Mouse (Mus musculus) right cerebral cortex, postnatal 10 days (tissue): ENCODE measurements around the gene Tsku.
A peak's percentile ranks its signal among the peaks of the same experiment; 100 is the strongest.

ENCODE experiments used
- DNase-seq, 2 experiments: peaks; one replicate each; pipeline ENCODE4 v3.0.0; 2021; ENCODE audit warnings: low spot score in 2 of 2

Gene Tsku

DNA sequence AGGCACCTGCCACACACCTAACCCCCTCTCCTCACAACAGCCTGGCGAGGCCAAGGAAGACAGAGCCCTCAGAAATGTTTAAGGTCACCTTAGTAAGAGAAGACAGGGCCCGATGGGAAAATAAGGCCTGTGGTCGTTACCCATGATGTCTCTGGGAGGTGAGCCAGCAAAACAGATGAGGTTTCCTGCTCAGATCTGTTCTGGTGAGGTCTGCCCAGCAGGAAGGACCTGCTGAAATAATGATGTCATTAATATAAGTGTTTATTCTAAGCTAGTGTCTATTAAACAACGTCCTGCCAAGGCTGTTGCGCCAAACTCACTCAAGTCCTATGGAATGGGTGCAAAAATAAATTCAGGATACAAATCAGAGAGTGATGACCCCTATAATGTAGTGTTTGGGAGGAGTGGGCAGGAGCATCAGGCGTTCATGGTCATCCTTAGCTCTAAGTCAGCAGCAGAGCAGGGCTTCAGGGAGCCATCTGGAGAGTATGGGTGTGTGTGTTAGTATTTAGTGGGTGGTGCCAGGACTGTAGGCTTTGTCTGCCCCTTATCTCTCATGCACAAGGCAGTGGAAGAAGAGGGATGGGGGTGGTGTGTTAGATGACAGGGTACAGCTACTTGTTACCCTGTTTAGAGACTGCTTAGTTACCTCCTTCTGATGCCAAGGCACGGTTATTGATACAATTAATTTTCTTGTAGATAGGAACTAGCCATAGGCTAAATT is 31.3 kb downstream of the Tsku start:
- no peak for DNase-seq

GRCm38 (mm10) chr7:98328311-98328710 is 32.8 kb downstream of the Tsku start:
- no peak for DNase-seq

GRCm38 (mm10) chr7:98326051-98326450 is 35.1 kb downstream of the Tsku start:
- no peak for DNase-seq

- DNase-seq: no peak
Measured at GRCm38 (mm10) chr7:98324228-98324627, 36.9 kb downstream of the Tsku start.

- peak; percentile 48 to 59 for DNase-seq
Measured at GRCm38 (mm10) chr7:98323288-98324019, 37.7 kb downstream of the Tsku start.

DNA sequence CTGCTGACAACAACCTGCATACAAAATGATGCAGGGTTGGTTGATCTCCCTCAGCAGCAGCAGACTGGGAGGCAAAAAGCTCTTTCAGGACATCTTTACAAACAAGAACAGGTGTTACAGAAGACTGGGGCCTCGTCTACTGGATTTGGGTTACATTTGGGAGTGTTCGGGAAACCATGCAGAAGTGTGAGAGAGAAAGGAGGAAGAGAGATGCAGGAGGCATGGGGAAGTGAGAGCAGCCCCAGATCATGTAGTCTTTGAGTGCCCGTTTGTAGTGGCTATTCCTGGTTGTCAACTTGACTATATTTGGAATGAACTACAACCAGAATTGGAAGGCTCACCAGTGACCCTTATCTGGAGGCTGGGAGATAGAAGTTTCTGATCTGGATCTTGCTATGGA is 38.7 kb downstream of the Tsku start:
- DNase-seq: no peak

- DNase-seq: no peak
Measured at GRCm38 (mm10) chr7:98321083-98321482, 40.0 kb downstream of the Tsku start, which contains the start of gene Acer3. Gene Acer3, minus strand, starts transcription at chr7:98321208.

GRCm38 (mm10) chr7:98320006-98320556 is 41.0 kb downstream of the Tsku start:
- DNase-seq: no peak

- DNase-seq: no peak
Measured at GRCm38 (mm10) chr7:98316568-98316967, 44.6 kb downstream of the Tsku start.

DNA sequence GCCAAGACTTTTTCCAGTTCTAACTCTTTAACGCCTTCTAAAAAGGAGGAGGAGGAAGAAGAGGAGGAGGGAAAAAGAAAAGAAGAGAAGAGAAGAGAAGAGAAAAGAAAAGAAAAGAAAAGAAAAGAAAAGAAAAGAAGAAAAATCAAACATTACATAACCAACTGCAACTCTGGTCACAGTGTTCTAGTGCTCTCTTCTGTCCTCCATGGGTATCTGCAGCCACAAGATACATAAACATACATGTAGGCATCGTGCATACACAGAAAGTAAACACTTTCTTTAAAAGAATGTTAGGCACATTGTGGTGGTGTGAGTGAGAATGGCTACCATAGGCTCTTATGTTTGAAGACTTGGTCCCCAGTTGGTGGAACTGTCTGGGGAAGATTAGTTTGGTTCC is 46.0 kb downstream of the Tsku start:
- no peak for DNase-seq

DNA sequence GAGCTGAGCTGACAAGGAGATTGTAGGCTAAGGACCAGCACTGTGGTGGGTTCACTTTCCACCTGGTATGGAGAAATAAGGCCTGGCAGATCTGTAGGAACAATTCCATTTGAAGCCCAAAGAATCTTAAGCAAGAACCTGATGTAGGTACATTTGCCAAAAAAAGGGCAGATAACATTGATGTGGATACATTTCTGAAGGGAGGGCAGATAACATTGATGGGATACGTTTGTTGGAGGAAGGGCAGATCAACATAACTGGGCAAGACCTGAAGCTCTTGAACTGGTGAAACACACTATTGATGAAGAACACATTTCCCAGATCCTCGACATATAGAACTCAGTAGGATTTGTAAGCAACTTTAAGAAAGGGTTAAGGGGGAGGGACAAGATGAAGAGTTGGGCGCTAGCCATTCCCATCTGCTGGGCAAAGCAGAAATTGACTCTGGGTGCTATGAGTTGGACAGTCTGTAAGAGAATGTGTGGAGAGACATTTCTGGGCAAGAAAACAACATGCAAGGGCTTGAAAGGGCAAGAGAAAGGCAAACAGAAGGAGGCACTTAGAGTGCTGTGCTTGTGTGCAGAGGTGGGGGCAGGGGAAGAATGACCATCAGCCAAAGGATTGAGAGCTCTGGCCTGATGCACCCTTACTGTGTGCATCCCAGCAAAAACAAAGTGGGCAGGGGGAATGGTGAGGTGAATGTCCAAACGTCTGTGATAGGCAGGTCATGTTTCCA is 48.8 kb downstream of the Tsku start:
- no peak for DNase-seq

- no peak for DNase-seq
Measured at GRCm38 (mm10) chr7:98310266-98310665, 50.9 kb downstream of the Tsku start.

DNA sequence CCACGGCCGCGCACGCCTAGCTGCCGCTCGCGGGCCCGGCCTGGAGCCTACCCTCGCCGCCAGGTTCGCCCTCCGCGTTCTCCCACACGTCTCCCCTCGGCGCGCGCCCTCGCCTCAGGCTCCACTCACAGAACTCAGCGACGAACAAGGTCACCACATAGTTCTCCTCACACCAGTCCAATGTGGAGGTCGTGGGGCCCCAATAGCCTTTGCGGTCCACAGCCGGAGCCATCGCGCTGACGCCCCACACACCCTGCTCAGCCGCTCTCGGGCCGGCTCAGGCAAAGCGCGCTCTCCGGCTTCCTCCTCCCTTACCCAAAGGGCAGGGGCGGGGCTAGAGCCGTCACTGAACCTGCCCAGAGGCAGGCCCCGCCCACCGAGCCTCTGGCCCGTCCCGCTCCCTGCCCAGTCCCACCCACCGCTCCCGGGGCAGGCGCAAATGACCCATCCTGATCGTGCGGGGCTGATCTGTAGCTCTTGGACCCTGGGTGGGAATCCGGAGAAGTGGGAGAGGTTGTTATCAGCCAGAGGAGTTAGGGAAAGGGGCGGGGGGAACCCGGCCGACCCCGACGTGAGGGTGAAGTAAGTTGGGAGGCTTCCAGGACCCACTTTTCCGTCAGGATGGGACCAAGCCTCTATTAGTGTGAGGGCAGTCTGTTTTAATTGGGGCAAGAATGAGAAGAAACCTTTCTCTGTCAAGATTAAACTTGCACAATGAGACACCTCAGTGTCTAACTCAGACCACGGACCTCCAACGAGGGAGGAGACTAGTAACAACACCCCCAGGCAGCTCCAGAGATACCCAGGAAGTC is 51.7 kb downstream of the Tsku start:
- peak; percentile 93 to 94 for DNase-seq

GRCm38 (mm10) chr7:98308607-98309218 is 52.4 kb downstream of the Tsku start:
- peak in 1 of 2 experiments; percentile 32 for DNase-seq

DNA sequence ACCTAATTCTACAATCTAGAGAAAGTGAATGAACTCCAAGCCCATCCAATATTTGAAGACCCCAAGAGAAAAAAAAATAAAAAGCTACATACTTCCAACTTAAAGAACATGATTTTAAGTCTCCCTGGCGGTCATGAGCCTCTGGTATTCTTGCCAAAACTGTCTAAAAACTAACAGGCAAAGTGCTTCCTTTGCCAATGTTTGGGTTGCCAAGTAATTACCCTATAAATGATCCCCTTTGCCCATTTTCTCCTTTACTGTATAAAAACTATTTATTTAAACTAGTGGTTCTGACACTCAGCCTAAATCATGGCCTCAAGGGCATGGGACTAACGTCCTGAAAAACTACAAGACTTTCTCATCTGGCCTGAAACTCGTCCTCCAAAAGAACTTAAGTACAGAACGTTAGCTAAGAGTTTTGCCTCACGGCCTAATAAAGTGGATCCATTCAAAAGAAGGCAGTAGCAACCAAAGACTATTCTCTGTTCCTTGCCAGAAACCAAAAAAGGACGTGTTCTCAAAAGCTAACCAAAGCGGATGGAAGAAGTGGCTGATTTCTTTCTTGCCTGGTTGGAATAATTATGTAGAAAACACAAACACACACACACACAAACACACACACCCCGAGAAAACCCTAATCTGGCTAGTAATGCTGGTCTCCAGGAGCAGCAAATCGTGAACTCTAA is 53.1 kb downstream of the Tsku start:
- DNase-seq: no peak

DNA sequence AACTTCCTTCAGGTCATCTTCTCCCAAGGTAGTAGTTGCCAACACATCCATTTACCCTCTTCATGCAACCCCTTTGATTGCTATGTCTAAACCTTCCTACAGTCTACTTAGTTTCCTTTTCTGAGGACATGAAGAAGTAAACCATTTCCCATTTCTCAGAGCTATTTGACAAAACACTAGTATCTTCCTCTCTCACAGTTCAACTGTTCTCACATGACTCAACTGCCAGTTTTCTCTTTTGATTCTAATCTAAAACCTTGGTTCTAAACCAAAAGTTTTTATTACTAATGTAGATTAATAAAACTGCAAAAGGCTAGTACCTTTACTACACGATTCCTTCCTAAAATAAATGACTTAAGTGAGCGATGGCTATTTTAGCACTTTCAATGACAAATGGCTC is 53.7 kb downstream of the Tsku start:
- no peak for DNase-seq
